Mouse (Mus musculus): ENCODE results near the gene Dgcr2. TPM values are rescaled to one million over a fixed set of nuclear protein-coding genes. Genes with fewer than 3 reads are reported as not detected.

The Dgcr2 gene
- polyA plus RNA-seq, 1 experiment from 2014 or later = 72.9 TPM

DNA sequence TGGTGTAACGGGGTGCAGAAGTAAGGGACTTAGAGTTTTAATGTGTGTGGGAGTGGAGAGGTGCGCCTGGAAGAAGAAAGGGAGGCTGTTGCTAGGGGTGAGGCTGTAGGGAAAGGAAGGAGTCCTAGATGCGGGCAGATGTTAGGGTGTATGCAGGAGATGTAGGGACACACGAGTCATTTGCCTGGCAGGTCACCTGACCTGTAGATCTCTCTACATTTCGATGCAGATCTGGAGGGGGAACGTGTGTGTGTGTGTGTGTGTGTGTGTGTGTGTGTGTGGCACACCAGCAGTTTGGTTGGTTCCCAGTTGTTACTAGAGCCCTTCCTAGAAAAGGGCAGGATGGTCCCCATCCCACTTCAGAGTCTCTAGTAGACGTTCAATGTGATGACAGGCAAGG lies 93.4 kb downstream of the Dgcr2 start:
- peaks cover 77% of the 10 kb centered on the region for H3K27me3 ChIP-seq (ENCODE audit: control insufficient read depth, insufficient read depth, low read length)
- no peak overlapping the region for H3K4me3 ChIP-seq (ENCODE audit: low read depth, low read length)
- H3K9ac ChIP-seq (ENCODE audit: low read depth, low read length) = no peak overlapping the region
- DNase-seq (ENCODE audit: low spot score) = peak; percentile 40
- no peak for ATAC-seq (ENCODE audit: low FRiP score)
- H3K27ac ChIP-seq (ENCODE audit: low read depth, low read length) = no peak overlapping the region
- peaks cover 21% of the 10 kb centered on the region for H3K4me1 ChIP-seq (replicated peaks; ENCODE audit: control insufficient read depth, insufficient read depth, low read length)
- no peaks in the 10 kb centered on the region for H3K9me3 ChIP-seq (ENCODE audit: control insufficient read depth, low read length)
- WGBS = 14% methylated on average over 6 of the region's 7 CpGs
- H3K36me3 ChIP-seq (ENCODE audit: control insufficient read depth, insufficient read depth, low read length) = no peaks in the 10 kb centered on the region
- H3K4me2 ChIP-seq (replicated peaks; ENCODE audit: low read depth, low read length) = no peak overlapping the region; the same call in 1 of the 2 replicates

DNA sequence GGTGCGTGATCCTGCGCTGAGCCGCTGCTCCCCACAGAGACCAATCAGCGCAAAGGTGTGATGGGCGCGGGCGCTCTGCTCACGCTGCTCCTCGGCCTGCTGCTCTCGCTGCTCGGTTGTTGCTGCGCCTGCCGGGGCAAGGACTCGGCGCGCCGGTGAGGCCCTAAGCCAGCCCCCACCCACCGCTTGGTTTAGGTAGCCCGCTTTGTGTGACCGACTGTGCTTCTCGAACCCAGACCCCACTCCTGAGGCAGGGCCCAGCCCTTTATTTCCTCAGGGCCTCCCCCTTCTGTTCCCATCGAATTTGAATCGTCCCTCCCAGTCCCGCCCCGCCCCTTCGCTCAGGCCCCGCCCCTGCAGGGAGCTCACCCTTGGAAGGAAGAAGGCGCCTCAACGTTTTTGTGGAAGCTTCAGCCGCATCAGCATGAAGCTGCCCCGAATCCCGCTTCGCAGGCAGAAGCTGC lies 93.9 kb downstream of the Dgcr2 start:
- Histone ChIP-seq H3K4me2 (replicated peaks; ENCODE audit: low read depth, low read length) (peak overlapping the region; percentile 43), H3K9me3 (ENCODE audit: control insufficient read depth, low read length) (no peaks in the 10 kb centered on the region), H3K36me3 (ENCODE audit: control insufficient read depth, insufficient read depth, low read length) (no peaks in the 10 kb centered on the region), H3K9ac (ENCODE audit: low read depth, low read length) (no peak overlapping the region), H3K27me3 (ENCODE audit: control insufficient read depth, insufficient read depth, low read length) (peaks cover 81% of the 10 kb centered on the region), H3K4me1 (replicated peaks; ENCODE audit: control insufficient read depth, insufficient read depth, low read length) (peaks cover 21% of the 10 kb centered on the region), H3K27ac (ENCODE audit: low read depth, low read length) (no peak overlapping the region), H3K4me3 (ENCODE audit: low read depth, low read length) (peak overlapping the region; percentile 30)
- WGBS = 4% methylated on average over 33 of the region's 33 CpGs
- peak; percentile 15; the same call in 1 of the 2 replicates for ATAC-seq (ENCODE audit: low FRiP score)
- peak; percentile 68 for DNase-seq (ENCODE audit: low spot score)

DNA sequence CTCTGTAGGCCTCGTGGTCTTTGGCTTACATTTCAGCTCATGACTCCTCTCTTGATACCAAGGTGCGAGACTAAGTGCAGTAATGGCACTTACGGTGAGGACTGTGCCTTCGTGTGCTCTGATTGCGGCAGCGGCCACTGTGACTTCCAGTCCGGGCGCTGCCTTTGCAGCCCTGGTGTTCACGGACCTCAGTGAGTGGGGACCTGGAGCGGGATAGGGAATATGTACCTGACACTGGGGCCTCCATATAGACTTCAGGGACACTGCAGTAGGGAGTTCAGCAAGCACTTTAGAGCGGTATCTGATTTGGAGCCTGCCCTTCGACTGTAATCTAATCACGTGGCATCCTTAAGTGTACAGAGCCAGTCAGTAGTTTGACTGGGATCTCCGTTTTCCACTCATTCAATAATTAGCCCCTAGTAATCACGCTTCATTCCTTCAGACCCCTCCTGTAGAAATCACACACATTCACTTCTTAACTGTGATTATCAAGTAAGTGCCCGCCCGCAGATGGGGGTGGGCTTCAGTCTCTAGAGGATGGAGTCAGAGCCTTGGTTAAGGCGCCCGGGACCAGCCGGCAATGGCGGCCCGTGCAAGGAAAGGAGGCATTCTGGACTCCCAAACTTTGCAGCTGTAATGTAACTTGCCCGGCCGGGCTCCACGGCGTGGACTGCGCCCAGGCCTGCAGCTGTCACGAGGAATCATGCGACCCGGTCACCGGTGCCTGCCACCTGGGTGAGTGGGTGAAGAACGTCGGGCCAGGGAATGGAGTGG lies 94.5 kb downstream of the Dgcr2 start:
- H3K9me3 ChIP-seq (ENCODE audit: control insufficient read depth, low read length) = no peaks in the 10 kb centered on the region
- H3K27ac ChIP-seq (ENCODE audit: low read depth, low read length) = no peak overlapping the region
- peaks cover 87% of the 10 kb centered on the region for H3K27me3 ChIP-seq (ENCODE audit: control insufficient read depth, insufficient read depth, low read length)
- H3K4me3 ChIP-seq (ENCODE audit: low read depth, low read length) = peak overlapping the region; percentile 30
- H3K9ac ChIP-seq (ENCODE audit: low read depth, low read length) = no peak overlapping the region
- 9% methylated on average over 33 of the region's 33 CpGs for WGBS
- ATAC-seq (ENCODE audit: low FRiP score) = no peak; the same call in 1 of the 2 replicates
- H3K4me2 ChIP-seq (replicated peaks; ENCODE audit: low read depth, low read length) = peak overlapping the region; percentile 47
- peaks cover 21% of the 10 kb centered on the region for H3K4me1 ChIP-seq (replicated peaks; ENCODE audit: control insufficient read depth, insufficient read depth, low read length)
- DNase-seq (ENCODE audit: low spot score) = no peak
- no peaks in the 10 kb centered on the region for H3K36me3 ChIP-seq (ENCODE audit: control insufficient read depth, insufficient read depth, low read length)

DNA sequence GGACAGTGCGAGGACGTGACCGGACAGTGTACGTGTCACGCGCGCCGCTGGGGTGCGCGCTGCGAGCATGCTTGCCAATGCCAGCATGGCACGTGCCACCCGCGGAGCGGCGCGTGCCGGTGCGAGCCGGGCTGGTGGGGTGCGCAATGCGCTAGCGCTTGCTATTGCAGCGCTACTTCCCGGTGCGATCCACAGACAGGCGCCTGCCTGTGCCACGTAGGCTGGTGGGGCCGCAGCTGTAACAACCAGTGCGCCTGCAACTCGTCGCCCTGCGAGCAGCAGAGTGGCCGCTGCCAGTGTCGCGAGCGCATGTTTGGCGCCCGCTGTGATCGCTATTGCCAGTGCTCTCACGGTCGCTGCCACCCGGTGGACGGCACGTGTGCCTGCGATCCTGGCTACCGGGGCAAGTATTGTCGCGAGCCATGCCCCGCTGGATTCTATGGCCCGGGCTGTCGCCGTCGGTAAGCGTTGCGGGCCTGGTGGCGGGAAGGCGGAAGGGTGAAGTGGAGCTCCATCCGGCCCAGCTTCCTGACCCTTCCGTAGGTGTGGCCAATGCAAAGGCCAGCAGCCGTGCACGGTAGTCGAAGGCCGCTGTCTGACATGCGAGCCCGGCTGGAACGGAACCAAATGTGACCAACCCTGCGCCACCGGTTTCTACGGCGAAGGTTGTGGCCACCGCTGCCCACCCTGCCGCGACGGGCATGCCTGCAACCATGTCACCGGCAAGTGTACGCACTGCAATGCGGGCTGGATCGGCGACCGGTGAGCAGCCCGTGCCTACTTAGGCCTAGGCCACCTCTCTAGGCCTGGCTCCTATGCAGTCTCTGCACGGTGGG lies 95.3 kb downstream of the Dgcr2 start:
- Histone ChIP-seq H3K4me2 (replicated peaks; ENCODE audit: low read depth, low read length) (peak overlapping the region; percentile 47), H3K36me3 (ENCODE audit: control insufficient read depth, insufficient read depth, low read length) (no peaks in the 10 kb centered on the region), H3K27ac (ENCODE audit: low read depth, low read length) (no peak overlapping the region), H3K9me3 (ENCODE audit: control insufficient read depth, low read length) (no peaks in the 10 kb centered on the region), H3K9ac (ENCODE audit: low read depth, low read length) (no peak overlapping the region), H3K4me1 (replicated peaks; ENCODE audit: control insufficient read depth, insufficient read depth, low read length) (peaks cover 20% of the 10 kb centered on the region), H3K4me3 (ENCODE audit: low read depth, low read length) (peak overlapping the region; percentile 23), H3K27me3 (ENCODE audit: control insufficient read depth, insufficient read depth, low read length) (peaks cover 88% of the 10 kb centered on the region)
- DNase-seq (ENCODE audit: low spot score) (peak; percentile 58), ATAC-seq (ENCODE audit: low FRiP score) (no peak)
- WGBS = 3% methylated on average over 83 of the region's 83 CpGs

DNA sequence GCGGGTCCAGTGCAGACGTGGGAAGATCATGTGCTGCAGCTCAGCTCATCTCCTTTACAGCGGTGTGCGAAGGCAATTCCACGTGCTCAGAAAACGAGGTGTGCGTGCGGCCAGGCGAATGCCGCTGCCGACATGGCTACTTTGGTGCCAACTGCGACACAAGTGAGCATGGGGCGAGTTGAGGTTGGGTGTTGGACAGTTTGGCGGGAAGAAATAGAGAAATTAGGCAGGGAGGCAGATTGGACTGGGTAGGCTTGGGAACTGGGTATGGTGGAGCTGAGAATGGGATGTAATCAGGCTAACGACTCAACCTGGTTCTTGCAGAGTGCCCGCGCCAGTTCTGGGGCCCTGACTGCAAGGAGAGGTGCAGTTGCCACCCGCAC lies 95.9 kb downstream of the Dgcr2 start:
- H3K27me3 ChIP-seq (ENCODE audit: control insufficient read depth, insufficient read depth, low read length) = peaks cover 92% of the 10 kb centered on the region
- no peak overlapping the region for H3K27ac ChIP-seq (ENCODE audit: low read depth, low read length)
- H3K36me3 ChIP-seq (ENCODE audit: control insufficient read depth, insufficient read depth, low read length) = no peaks in the 10 kb centered on the region
- ATAC-seq (ENCODE audit: low FRiP score) (no peak), DNase-seq (ENCODE audit: low spot score) (no peak)
- no peaks in the 10 kb centered on the region for H3K9me3 ChIP-seq (ENCODE audit: control insufficient read depth, low read length)
- peak overlapping the region; percentile 23 for H3K4me3 ChIP-seq (ENCODE audit: low read depth, low read length)
- peak overlapping the region; percentile 47; the same call in 1 of the 2 replicates for H3K4me2 ChIP-seq (replicated peaks; ENCODE audit: low read depth, low read length)
- H3K4me1 ChIP-seq (replicated peaks; ENCODE audit: control insufficient read depth, insufficient read depth, low read length) = peaks cover 18% of the 10 kb centered on the region
- WGBS = 5% methylated on average over 18 of the region's 18 CpGs
- H3K9ac ChIP-seq (ENCODE audit: low read depth, low read length) = no peak overlapping the region

DNA sequence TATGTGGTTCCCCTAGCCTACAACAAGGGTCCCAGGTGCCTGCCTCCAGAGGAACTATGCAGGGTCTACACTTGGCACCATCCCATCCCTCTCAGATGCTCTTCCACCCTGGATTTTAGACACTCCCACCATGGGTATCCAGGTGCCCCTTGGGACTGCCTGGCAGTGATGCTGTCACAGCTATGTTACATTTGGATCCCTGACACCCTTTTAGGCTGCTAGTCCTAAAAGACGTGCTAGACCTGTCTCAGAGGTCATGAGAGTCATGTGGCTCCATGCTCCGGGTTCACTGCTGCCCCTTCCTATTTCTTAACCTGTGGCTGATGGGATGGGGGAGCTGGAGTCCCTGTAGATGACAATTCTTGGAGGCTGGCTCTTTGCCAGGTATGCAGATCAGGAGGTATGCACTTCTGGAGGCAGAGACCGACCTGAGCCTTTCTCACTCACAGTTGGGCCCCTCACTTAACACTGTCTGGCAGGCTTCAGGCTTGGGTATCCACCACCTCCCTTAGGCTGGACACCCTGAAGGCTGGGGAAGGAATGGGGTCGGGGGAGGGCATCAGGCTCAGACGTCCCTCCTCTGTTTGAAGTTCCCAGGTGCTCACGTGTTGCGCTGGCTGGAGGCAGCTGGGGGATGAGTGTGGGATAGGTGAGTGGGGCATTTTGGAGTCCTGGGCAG lies 96.4 kb downstream of the Dgcr2 start:
- H3K27ac ChIP-seq (ENCODE audit: low read depth, low read length) = no peak overlapping the region
- H3K9ac ChIP-seq (ENCODE audit: low read depth, low read length) = no peak overlapping the region
- no peak overlapping the region for H3K4me2 ChIP-seq (replicated peaks; ENCODE audit: low read depth, low read length)
- ATAC-seq (ENCODE audit: low FRiP score) (no peak), DNase-seq (ENCODE audit: low spot score) (peak; percentile 24)
- no peaks in the 10 kb centered on the region for H3K9me3 ChIP-seq (ENCODE audit: control insufficient read depth, low read length)
- no peaks in the 10 kb centered on the region for H3K36me3 ChIP-seq (ENCODE audit: control insufficient read depth, insufficient read depth, low read length)
- peaks cover 19% of the 10 kb centered on the region for H3K4me1 ChIP-seq (replicated peaks; ENCODE audit: control insufficient read depth, insufficient read depth, low read length)
- H3K27me3 ChIP-seq (ENCODE audit: control insufficient read depth, insufficient read depth, low read length) = peaks cover 94% of the 10 kb centered on the region
- no peak overlapping the region for H3K4me3 ChIP-seq (ENCODE audit: low read depth, low read length)
- WGBS = 4% methylated on average over 7 of the region's 7 CpGs

DNA sequence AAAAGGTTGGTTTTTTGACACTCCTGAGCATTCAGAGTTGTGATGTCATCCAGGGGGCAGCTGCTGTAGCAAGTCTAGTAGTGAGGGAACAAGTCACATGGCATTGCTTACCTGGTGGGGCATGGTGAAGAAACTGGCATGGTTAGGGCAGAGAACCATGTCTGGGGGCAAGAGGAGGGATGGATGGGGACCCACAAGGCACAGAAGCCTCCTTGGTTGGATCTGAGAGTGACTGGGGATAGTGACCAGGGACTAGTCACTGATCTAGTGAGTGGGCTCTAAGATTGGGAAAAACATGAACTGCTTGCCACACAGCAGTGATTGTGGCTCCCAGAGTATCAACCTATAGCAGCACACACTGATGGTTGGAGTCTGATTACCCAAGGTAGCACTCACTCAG lies 98.8 kb downstream of the Dgcr2 start:
- H3K4me1 ChIP-seq (replicated peaks; ENCODE audit: control insufficient read depth, insufficient read depth, low read length) = peaks cover 15% of the 10 kb centered on the region
- ATAC-seq (ENCODE audit: low FRiP score) (no peak), DNase-seq (ENCODE audit: low spot score) (peak; percentile 21)
- no peak overlapping the region for H3K9ac ChIP-seq (ENCODE audit: low read depth, low read length)
- H3K36me3 ChIP-seq (ENCODE audit: control insufficient read depth, insufficient read depth, low read length) = no peaks in the 10 kb centered on the region
- no peak overlapping the region for H3K27ac ChIP-seq (ENCODE audit: low read depth, low read length)
- H3K27me3 ChIP-seq (ENCODE audit: control insufficient read depth, insufficient read depth, low read length) = peaks cover 90% of the 10 kb centered on the region
- H3K4me3 ChIP-seq (ENCODE audit: low read depth, low read length) = no peak overlapping the region
- no peaks in the 10 kb centered on the region for H3K9me3 ChIP-seq (ENCODE audit: control insufficient read depth, low read length)
- H3K4me2 ChIP-seq (replicated peaks; ENCODE audit: low read depth, low read length) = no peak overlapping the region

DNA sequence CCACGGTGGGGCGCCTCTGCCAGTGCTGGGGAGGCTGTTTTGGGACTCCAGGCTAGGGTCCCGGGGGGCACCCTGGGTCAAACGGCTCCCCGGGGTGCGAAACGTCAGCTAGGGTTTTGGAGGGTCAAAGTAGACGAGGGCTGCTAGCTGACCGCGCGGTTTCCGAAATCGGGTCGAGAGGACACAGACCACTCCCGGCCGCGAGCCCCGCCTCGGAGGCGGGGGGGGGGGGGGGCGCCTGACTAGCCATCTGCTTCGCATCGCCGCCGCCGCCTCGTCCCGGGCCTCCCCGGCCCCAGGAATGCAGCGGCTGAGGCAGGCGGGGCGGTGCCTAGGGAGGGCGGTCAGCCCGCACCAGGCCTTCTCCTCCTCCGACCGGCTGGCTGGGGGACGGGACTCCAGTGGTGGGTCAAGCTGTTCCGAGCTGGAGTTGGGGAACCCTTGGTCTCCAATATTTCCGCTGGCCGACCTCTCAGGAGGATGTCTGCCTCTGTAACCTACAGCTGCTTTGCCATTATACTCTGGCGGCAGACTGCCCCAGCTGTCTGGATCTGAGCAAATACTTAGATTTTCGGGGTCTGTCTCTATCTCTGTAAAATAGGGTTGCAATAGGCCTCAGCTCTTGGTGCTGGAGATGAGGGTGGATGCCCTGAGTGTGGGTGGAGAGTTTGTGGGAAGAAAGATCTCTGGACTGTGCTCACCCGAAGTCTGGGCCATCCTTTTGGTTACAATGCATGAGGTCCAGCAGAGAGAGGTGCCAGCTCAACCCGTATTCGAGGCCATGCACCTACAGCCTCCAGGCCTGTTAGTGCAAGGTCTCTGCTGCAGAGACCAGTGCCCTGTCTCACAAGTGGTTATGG lies 99.8 kb downstream of the Dgcr2 start:
- Histone ChIP-seq H3K4me3 (ENCODE audit: low read depth, low read length) (peak overlapping the region; percentile 43), H3K27ac (ENCODE audit: low read depth, low read length) (no peak overlapping the region)

More for the DNA sequence above, 99.8 kb downstream of the Dgcr2 start:
- peak overlapping the region; percentile 81 for H3K4me2 ChIP-seq (replicated peaks; ENCODE audit: low read depth, low read length)
- peaks cover 10% of the 10 kb centered on the region for H3K4me1 ChIP-seq (replicated peaks; ENCODE audit: control insufficient read depth, insufficient read depth, low read length)
- WGBS = 1% methylated on average over 37 of the region's 45 CpGs
- peak overlapping the region; percentile 24; the same call in 1 of the 2 replicates for H3K9ac ChIP-seq (ENCODE audit: low read depth, low read length)
- peaks cover 80% of the 10 kb centered on the region for H3K27me3 ChIP-seq (ENCODE audit: control insufficient read depth, insufficient read depth, low read length)
- peak; percentile 40; the same call in 1 of the 2 replicates for ATAC-seq (ENCODE audit: low FRiP score)
- H3K36me3 ChIP-seq (ENCODE audit: control insufficient read depth, insufficient read depth, low read length) = no peaks in the 10 kb centered on the region
- H3K9me3 ChIP-seq (ENCODE audit: control insufficient read depth, low read length) = no peaks in the 10 kb centered on the region
- DNase-seq (ENCODE audit: low spot score) = no peak

Data from hindbrain, embryonic 11.5 days (tissue).